10 mouse cellular contexts compared by ENCODE assay signal in genomic region chr3:145583522-145584200, GRCm38 (mm10). TPM values are rescaled to one million over a fixed set of nuclear protein-coding genes. Genes with fewer than 3 reads are reported as not detected.
A peak's percentile ranks its signal among the peaks of the same experiment; 100 is the strongest.
DNase-seq lines count a peak whose midpoint lies in the region; ATAC-seq and TF ChIP-seq lines count a peak whose summit lies in the region.
"Had no signal": no experiment of that assay in that cellular context is flagged by ENCODE, and none has a peak within 500 bp of the region (broad histone marks: within the 10 kb centered on the region; RNA-seq: fewer than 3 reads in every experiment).

No protein-coding gene starts in this region.

- no peaks in the 10 kb centered on the region for H3K4me1 ChIP-seq in hindbrain, embryonic 14.5 days (replicated peaks; ENCODE audit: control insufficient read depth, insufficient read depth, low read length)
- no peaks in the 10 kb centered on the region for H3K4me1 ChIP-seq in hindbrain, embryonic 13.5 days (replicated peaks)
- H3K4me1 ChIP-seq in lung, postnatal 0 days (ENCODE audit: insufficient read depth, low read depth, low read length): no peaks in the 10 kb centered on the region
- H3K4me1 ChIP-seq in forebrain, embryonic 16.5 days (replicated peaks; ENCODE audit: control insufficient read depth, insufficient read depth, low read length): no peaks in the 10 kb centered on the region
- H3K4me1 ChIP-seq in stomach, postnatal 0 days (replicated peaks; ENCODE audit: control insufficient read depth, insufficient read depth): no peaks in the 10 kb centered on the region

- WGBS in hindbrain, embryonic 14.5 days: 79% methylated on average over 3 of the region's 3 CpGs
- WGBS in hindbrain, embryonic 13.5 days: 68% methylated on average over 3 of the region's 3 CpGs
- WGBS in lung, postnatal 0 days: 43% methylated on average over 3 of the region's 3 CpGs
- 55% methylated on average over 3 of the region's 3 CpGs for WGBS in forebrain, embryonic 16.5 days
- WGBS in stomach, postnatal 0 days: 41% methylated on average over 3 of the region's 3 CpGs

- no peaks in the 10 kb centered on the region for H3K27me3 ChIP-seq in hindbrain, embryonic 14.5 days (ENCODE audit: control insufficient read depth, insufficient read depth, low read length)
- no peaks in the 10 kb centered on the region for H3K27me3 ChIP-seq in hindbrain, embryonic 13.5 days
- no peaks in the 10 kb centered on the region for H3K27me3 ChIP-seq in lung, postnatal 0 days (replicated peaks; ENCODE audit: insufficient read depth, low read length)
- H3K27me3 ChIP-seq in forebrain, embryonic 16.5 days (replicated peaks; ENCODE audit: control insufficient read depth, insufficient read depth, low read length): no peaks in the 10 kb centered on the region
- no peaks in the 10 kb centered on the region for H3K27me3 ChIP-seq in stomach, postnatal 0 days (ENCODE audit: control insufficient read depth, insufficient read depth, low read length)

- peaks cover 53% of the 10 kb centered on the region for H3K36me3 ChIP-seq in hindbrain, embryonic 14.5 days (replicated peaks; ENCODE audit: control insufficient read depth, insufficient read depth)
- peaks cover 57% of the 10 kb centered on the region for H3K36me3 ChIP-seq in hindbrain, embryonic 13.5 days
- H3K36me3 ChIP-seq in lung, postnatal 0 days (ENCODE audit: insufficient read depth, low read length): peaks cover 11% of the 10 kb centered on the region
- peaks cover 10% of the 10 kb centered on the region for H3K36me3 ChIP-seq in forebrain, embryonic 16.5 days (ENCODE audit: control insufficient read depth, insufficient read depth)
- H3K36me3 ChIP-seq in stomach, postnatal 0 days (ENCODE audit: control insufficient read depth, insufficient read depth, low read length): peaks cover 17% of the 10 kb centered on the region

- H3K27ac ChIP-seq in hindbrain, embryonic 14.5 days: no peak overlapping the region
- H3K27ac ChIP-seq in hindbrain, embryonic 13.5 days: no peak overlapping the region
- H3K27ac ChIP-seq in lung, postnatal 0 days (ENCODE audit: low read length): no peak overlapping the region
- H3K27ac ChIP-seq in forebrain, embryonic 16.5 days (ENCODE audit: low read length): no peak overlapping the region
- no peak overlapping the region for H3K27ac ChIP-seq in stomach, postnatal 0 days (replicated peaks)

- no peak overlapping the region for H3K4me3 ChIP-seq in hindbrain, embryonic 14.5 days (replicated peaks; ENCODE audit: low read length)
- H3K4me3 ChIP-seq in hindbrain, embryonic 13.5 days: no peak overlapping the region
- H3K4me3 ChIP-seq in lung, postnatal 0 days (ENCODE audit: low read depth, low read length): no peak overlapping the region
- no peak overlapping the region for H3K4me3 ChIP-seq in forebrain, embryonic 16.5 days (replicated peaks; ENCODE audit: low read length)
- no peak overlapping the region for H3K4me3 ChIP-seq in stomach, postnatal 0 days (ENCODE audit: low read depth, low read length)

- peak; percentile 43 for DNase-seq in hindbrain, embryonic 14.5 days (ENCODE audit: low spot score)
- DNase-seq in lung, postnatal 0 days (ENCODE audit: low spot score): peak; percentile 76
- DNase-seq in lung, postnatal 14 days: no peak
- DNase-seq in stomach, postnatal 0 days (ENCODE audit: low spot score): no peak
- no peak for DNase-seq in thymus, postnatal 10 days (ENCODE audit: low spot score in 2 of 2)
- DNase-seq: heart, postnatal 10 days had no signal

- ATAC-seq in hindbrain, embryonic 14.5 days (ENCODE audit: low FRiP score): no peak
- no peak; the same call in 1 of the 2 replicates for ATAC-seq in hindbrain, embryonic 13.5 days (ENCODE audit: low FRiP score)
- ATAC-seq in lung, postnatal 0 days: no peak
- ATAC-seq in forebrain, embryonic 16.5 days: 0 out of 2 replicates have a peak, but pooled peaks have one; percentile 38
- no peak for ATAC-seq in stomach, postnatal 0 days (ENCODE audit: low FRiP score, low TSS enrichment)
- no peak for ATAC-seq in erythroid progenitor cell, adult 5-6 weeks (replicated peaks; ENCODE audit: low FRiP score, poor library complexity, severe bottlenecking)

- peak; percentile 57 for TF ChIP-seq CTCF in lung, postnatal 0 days (IDR thresholded peaks at IDR 0.05)
- TF ChIP-seq CTCF in stomach, postnatal 0 days (IDR thresholded peaks at IDR 0.05; ENCODE audit: low read depth): peak; percentile 73

- TF ChIP-seq EP300 in lung, postnatal 0 days (IDR thresholded peaks at IDR 0.05): no peak
- TF ChIP-seq EP300 in stomach, postnatal 0 days (optimal IDR thresholded peaks at IDR 0.05): no peak

- no peak overlapping the region for H3K9ac ChIP-seq in hindbrain, embryonic 14.5 days
- no peak overlapping the region for H3K9ac ChIP-seq in hindbrain, embryonic 13.5 days
- no peak overlapping the region for H3K9ac ChIP-seq in lung, postnatal 0 days (replicated peaks; ENCODE audit: low read depth)
- H3K9ac ChIP-seq in forebrain, embryonic 16.5 days (replicated peaks; ENCODE audit: low read depth, low read length): no peak overlapping the region
- no peak overlapping the region for H3K9ac ChIP-seq in stomach, postnatal 0 days (ENCODE audit: low read length)

- no peak overlapping the region for H3K4me2 ChIP-seq in hindbrain, embryonic 14.5 days (replicated peaks)
- H3K4me2 ChIP-seq in hindbrain, embryonic 13.5 days: no peak overlapping the region
- H3K4me2 ChIP-seq in lung, postnatal 0 days (replicated peaks; ENCODE audit: low read depth, low read length): no peak overlapping the region
- no peak overlapping the region for H3K4me2 ChIP-seq in forebrain, embryonic 16.5 days (ENCODE audit: low read length)
- no peak overlapping the region for H3K4me2 ChIP-seq in stomach, postnatal 0 days (replicated peaks; ENCODE audit: low read depth)

- no peaks in the 10 kb centered on the region for H3K9me3 ChIP-seq in hindbrain, embryonic 14.5 days (ENCODE audit: control insufficient read depth, low read length)
- no peaks in the 10 kb centered on the region for H3K9me3 ChIP-seq in hindbrain, embryonic 13.5 days
- H3K9me3 ChIP-seq in lung, postnatal 0 days (ENCODE audit: low read length): no peaks in the 10 kb centered on the region
- H3K9me3 ChIP-seq in forebrain, embryonic 16.5 days (ENCODE audit: control insufficient read depth, low read length): no peaks in the 10 kb centered on the region
- no peaks in the 10 kb centered on the region for H3K9me3 ChIP-seq in stomach, postnatal 0 days (ENCODE audit: control insufficient read depth, low read length)
- H3K9me3 ChIP-seq: G1E had no signal

RNA-seq across cellular contexts. Expression of gene Znhit6, which starts 7.7 kb away (rescaled TPM):
- polyA plus RNA-seq in hindbrain, embryonic 14.5 days (2014; fragmentation: Nextera tagmentation; extraction: Ambion mirVana): 25.7 and 26.2 TPM in 2 replicates
- polyA plus RNA-seq in hindbrain, embryonic 13.5 days (2015; fragmentation: Nextera tagmentation; extraction: Ambion mirVana): 34.6 and 40.1 TPM in 2 replicates
- 14.4 and 16.3 TPM in 2 replicates for polyA plus RNA-seq in lung, postnatal 0 days (2015; fragmentation: Nextera tagmentation; extraction: Ambion mirVana)
- polyA plus RNA-seq in forebrain, embryonic 16.5 days (2015; fragmentation: Nextera tagmentation; extraction: Ambion mirVana): 27.6 and 30.1 TPM in 2 replicates
- polyA plus RNA-seq in stomach, postnatal 0 days (2015; fragmentation: Nextera tagmentation; extraction: Ambion mirVana): 16.8 and 17.5 TPM in 2 replicates
- 4.7 and 6.7 TPM in 2 replicates for total RNA-seq in erythroid progenitor cell, adult 5-6 weeks (2015; ENCODE audit: low replicate concordance)
- 0.23 and 6.5 TPM in 2 replicates for total RNA-seq in erythroid progenitor cell, adult 5-6 weeks (2017; ENCODE audit: low replicate concordance)

Comparison
In these comparisons a context has a peak if more than half of its experiments do, and no peak if none do; other contexts are left out.
1. DNase-seq: peak in hindbrain, embryonic 14.5 days (single experiment) and lung, postnatal 0 days (single experiment); none in lung, postnatal 14 days (single experiment), stomach, postnatal 0 days (single experiment) and thymus, postnatal 10 days (0 of 2).